Mouse (Mus musculus): ENCODE measurements around the gene Nudcd2. TPM values are rescaled to one million over a fixed set of nuclear protein-coding genes. Genes with fewer than 3 reads are reported as not detected.
A peak's percentile ranks its signal among the peaks of the same experiment; 100 is the strongest.

The Nudcd2 gene
- 184 and 196 TPM in 2 replicates for polyA plus RNA-seq (2014; fragmentation: Nextera tagmentation; extraction: Ambion mirVana)

DNA sequence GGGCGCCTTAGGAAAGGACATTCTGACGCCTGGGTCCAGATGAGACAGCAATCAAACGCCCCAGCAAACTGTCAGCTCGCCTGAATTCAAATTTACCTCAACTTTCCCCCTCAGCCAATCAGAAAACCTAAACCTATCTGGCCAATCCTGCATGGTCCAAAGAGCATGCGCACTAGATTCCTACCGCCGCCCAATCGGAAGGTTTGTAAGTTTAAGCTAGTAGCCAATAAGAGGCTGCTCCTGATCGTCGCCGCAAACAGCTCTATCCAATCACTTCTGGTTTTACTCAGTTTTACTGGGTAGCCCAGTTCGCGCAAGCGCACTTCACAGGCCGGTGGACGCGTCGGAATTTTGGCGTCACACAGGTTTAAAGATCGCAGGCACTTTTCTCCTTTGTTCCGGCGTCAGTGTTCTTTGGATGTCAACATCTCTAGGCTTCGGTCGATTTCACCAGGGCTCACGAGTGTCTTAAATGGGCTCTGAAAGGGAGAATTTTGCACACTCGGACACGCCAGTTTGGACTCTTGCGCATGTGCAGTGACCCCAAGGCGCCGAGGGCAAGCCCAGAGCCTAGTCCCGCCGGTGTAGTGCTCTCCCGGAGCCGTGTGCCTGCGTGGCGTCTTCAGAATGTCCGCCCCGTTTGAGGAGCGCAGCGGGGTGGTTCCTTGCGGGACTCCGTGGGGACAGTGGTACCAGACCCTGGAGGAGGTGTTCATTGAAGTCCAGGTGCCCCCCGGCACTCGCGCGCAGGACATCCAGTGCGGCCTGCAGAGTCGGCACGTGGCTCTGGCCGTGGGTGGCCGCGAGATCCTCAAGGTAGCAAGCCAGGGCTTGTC, at the start of gene Nudcd2, which contains the start of gene Hmmr:
Gene Nudcd2 (plus strand): TSS at position 329 of the 836 bp plus-strand sequence.
Gene Hmmr (minus strand): TSS at position 84 of the 836 bp plus-strand sequence.
- Histone ChIP-seq H3K9ac (ENCODE audit: low read depth, low read length) (peak within 1 kb of the TSS; percentile 93), H3K27me3 (ENCODE audit: control insufficient read depth, insufficient read depth, low read length) (no peaks in the 10 kb centered on the region), H3K4me3 (ENCODE audit: low read depth, low read length) (peak within 1 kb of the TSS; percentile 86), H3K4me1 (replicated peaks; ENCODE audit: control insufficient read depth, insufficient read depth, low read length) (no peaks in the 10 kb centered on the region), H3K36me3 (ENCODE audit: control insufficient read depth, insufficient read depth, low read length) (no peaks in the 10 kb centered on the region), H3K27ac (ENCODE audit: low read depth, low read length) (peak within 1 kb of the TSS; percentile 43), H3K4me2 (replicated peaks; ENCODE audit: low read depth, low read length) (peak within 1 kb of the TSS; percentile 72), H3K9me3 (ENCODE audit: control insufficient read depth, low read length) (no peaks in the 10 kb centered on the region)
- DNase-seq (ENCODE audit: low spot score) (peak; percentile 96), ATAC-seq (ENCODE audit: low FRiP score) (peak; percentile 99)
- under 1% methylated on average over 48 of the region's 52 CpGs for WGBS

DNA sequence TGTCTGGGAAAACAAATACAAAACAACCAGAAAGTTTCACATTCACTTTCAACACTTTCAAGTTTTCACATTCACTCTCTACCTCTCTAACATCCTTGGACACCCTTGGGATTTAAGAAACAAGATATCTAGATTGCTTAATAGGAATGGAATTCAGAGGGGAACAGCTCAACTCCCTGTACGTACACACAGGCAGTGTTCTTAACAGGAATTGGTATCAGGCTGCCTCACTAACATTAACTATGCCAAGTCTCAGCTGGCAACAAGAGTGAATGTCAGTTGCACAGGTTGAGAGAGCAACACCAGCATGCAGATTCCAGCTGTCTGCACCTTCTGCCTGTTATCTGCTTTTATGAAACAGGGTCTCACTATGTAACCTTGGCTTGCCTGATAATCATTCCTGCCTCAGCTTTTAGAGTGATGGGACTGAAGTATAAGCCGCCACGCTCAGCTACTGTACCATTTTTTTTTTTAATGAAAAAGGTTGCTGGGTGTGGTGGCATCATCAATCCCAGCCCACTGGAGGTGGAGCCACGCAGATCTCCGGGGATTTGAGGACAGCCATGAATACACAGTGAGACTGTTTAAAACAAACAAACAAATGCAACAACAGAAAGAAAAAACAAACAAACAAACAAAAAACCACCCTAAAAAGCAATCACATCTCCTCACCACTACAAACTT, 42.9 kb upstream of the Nudcd2 start:
- H3K4me2 ChIP-seq (replicated peaks; ENCODE audit: low read depth, low read length): no peak overlapping the region
- H3K4me1 ChIP-seq (replicated peaks; ENCODE audit: control insufficient read depth, insufficient read depth, low read length): peaks cover 4% of the 10 kb centered on the region; the same call in 1 of the 2 replicates
- ATAC-seq (ENCODE audit: low FRiP score): no peak
- H3K27me3 ChIP-seq (ENCODE audit: control insufficient read depth, insufficient read depth, low read length): no peaks in the 10 kb centered on the region
- no peak for DNase-seq (ENCODE audit: low spot score)
- no peaks in the 10 kb centered on the region for H3K9me3 ChIP-seq (ENCODE audit: control insufficient read depth, low read length)
- 84% methylated on average over 5 of the region's 5 CpGs for whole genome bisulfite sequencing
- no peak overlapping the region for H3K27ac ChIP-seq (ENCODE audit: low read depth, low read length)
- H3K9ac ChIP-seq (ENCODE audit: low read depth, low read length): no peak overlapping the region
- H3K4me3 ChIP-seq (ENCODE audit: low read depth, low read length): no peak overlapping the region
- no peaks in the 10 kb centered on the region for H3K36me3 ChIP-seq (ENCODE audit: control insufficient read depth, insufficient read depth, low read length)

GRCm38 (mm10) chr11:40692101-40692509, 41.4 kb upstream of the Nudcd2 start:
- peak overlapping the region; percentile 80 for H3K9ac ChIP-seq (ENCODE audit: low read depth, low read length)
- H3K4me3 ChIP-seq (ENCODE audit: low read depth, low read length): peak overlapping the region; percentile 89
- no peaks in the 10 kb centered on the region for H3K27me3 ChIP-seq (ENCODE audit: control insufficient read depth, insufficient read depth, low read length)
- WGBS: under 1% methylated on average over 26 of the region's 28 CpGs
- H3K36me3 ChIP-seq (ENCODE audit: control insufficient read depth, insufficient read depth, low read length): no peaks in the 10 kb centered on the region
- H3K27ac ChIP-seq (ENCODE audit: low read depth, low read length): peak overlapping the region; percentile 47
- peak; percentile 73 for ATAC-seq (ENCODE audit: low FRiP score)
- H3K9me3 ChIP-seq (ENCODE audit: control insufficient read depth, low read length): no peaks in the 10 kb centered on the region
- peaks cover 4% of the 10 kb centered on the region; the same call in 1 of the 2 replicates for H3K4me1 ChIP-seq (replicated peaks; ENCODE audit: control insufficient read depth, insufficient read depth, low read length)
- DNase-seq (ENCODE audit: low spot score): no peak
- H3K4me2 ChIP-seq (replicated peaks; ENCODE audit: low read depth, low read length): peak overlapping the region; percentile 83

DNA sequence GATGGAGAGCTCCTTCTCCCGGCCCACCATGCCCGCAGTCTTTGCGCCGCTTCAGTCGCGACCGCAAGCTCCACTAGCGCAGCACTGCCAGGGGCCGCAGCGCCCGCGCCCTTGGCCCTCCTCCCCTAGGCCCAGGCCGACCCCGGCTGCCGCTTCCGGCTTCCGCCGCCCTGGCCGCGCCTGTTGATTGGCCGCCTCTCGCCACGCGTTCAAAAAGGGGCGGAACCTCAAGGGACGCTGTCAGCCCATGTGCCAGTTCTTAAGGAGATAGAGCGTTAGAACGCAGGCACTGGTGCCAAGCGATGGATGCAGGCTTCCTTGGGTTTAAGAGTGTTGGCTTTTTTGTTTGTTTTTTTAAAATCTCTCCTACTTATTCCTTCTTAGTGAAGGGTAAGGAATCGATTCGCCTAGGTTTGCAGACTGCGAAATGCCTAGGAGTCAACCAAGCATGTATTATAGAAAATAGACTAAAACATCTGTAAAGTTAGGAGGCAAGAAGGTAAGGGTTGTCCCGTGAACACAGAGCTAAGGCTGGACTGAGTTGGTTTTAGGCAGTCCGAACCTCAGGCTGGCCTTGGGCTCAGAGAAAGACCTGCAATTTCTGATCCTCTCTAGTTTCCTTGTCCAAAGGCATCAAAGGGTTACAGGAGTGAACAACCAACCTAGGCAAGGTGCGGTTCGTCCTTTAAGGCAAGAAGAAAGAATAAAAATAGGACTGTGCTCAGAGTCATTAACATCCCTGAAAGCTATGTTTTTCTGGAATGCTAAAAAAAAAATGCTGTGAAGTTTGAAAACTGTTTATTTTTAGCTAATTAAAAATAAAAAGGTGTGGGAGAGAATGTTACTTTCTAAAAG, 40.7 kb upstream of the Nudcd2 start:
- H3K27me3 ChIP-seq (ENCODE audit: control insufficient read depth, insufficient read depth, low read length): no peaks in the 10 kb centered on the region
- under 1% methylated on average over 31 of the region's 36 CpGs for WGBS
- peak overlapping the region; percentile 83 for H3K4me2 ChIP-seq (replicated peaks; ENCODE audit: low read depth, low read length)
- peak overlapping the region; percentile 80 for H3K9ac ChIP-seq (ENCODE audit: low read depth, low read length)
- H3K9me3 ChIP-seq (ENCODE audit: control insufficient read depth, low read length): no peaks in the 10 kb centered on the region
- DNase-seq (ENCODE audit: low spot score) (peak; percentile 94), ATAC-seq (ENCODE audit: low FRiP score) (peak; percentile 96)
- peak overlapping the region; percentile 89 for H3K4me3 ChIP-seq (ENCODE audit: low read depth, low read length)
- H3K27ac ChIP-seq (ENCODE audit: low read depth, low read length): peak overlapping the region; percentile 47
- peaks cover 4% of the 10 kb centered on the region; the same call in 1 of the 2 replicates for H3K4me1 ChIP-seq (replicated peaks; ENCODE audit: control insufficient read depth, insufficient read depth, low read length)
- no peaks in the 10 kb centered on the region for H3K36me3 ChIP-seq (ENCODE audit: control insufficient read depth, insufficient read depth, low read length)

- Histone ChIP-seq H3K4me1 (replicated peaks; ENCODE audit: control insufficient read depth, insufficient read depth, low read length) (peaks cover 4% of the 10 kb centered on the region; the same call in 1 of the 2 replicates), H3K9ac (ENCODE audit: low read depth, low read length) (peak overlapping the region; percentile 48), H3K4me2 (replicated peaks; ENCODE audit: low read depth, low read length) (peak overlapping the region; percentile 61), H3K9me3 (ENCODE audit: control insufficient read depth, low read length) (no peaks in the 10 kb centered on the region), H3K36me3 (ENCODE audit: control insufficient read depth, insufficient read depth, low read length) (no peaks in the 10 kb centered on the region), H3K4me3 (ENCODE audit: low read depth, low read length) (peak overlapping the region; percentile 89), H3K27me3 (ENCODE audit: control insufficient read depth, insufficient read depth, low read length) (no peaks in the 10 kb centered on the region), H3K27ac (ENCODE audit: low read depth, low read length) (0 out of 2 replicates have a peak overlapping the region, but pooled peaks have one; percentile 12)
- peak; percentile 58 for DNase-seq (ENCODE audit: low spot score)
- no peak for ATAC-seq (ENCODE audit: low FRiP score)
- 2% methylated on average over 16 of the region's 16 CpGs for whole genome bisulfite sequencing
Observed at GRCm38 (mm10) chr11:40693366-40693951, 40.0 kb upstream of the Nudcd2 start.

DNA sequence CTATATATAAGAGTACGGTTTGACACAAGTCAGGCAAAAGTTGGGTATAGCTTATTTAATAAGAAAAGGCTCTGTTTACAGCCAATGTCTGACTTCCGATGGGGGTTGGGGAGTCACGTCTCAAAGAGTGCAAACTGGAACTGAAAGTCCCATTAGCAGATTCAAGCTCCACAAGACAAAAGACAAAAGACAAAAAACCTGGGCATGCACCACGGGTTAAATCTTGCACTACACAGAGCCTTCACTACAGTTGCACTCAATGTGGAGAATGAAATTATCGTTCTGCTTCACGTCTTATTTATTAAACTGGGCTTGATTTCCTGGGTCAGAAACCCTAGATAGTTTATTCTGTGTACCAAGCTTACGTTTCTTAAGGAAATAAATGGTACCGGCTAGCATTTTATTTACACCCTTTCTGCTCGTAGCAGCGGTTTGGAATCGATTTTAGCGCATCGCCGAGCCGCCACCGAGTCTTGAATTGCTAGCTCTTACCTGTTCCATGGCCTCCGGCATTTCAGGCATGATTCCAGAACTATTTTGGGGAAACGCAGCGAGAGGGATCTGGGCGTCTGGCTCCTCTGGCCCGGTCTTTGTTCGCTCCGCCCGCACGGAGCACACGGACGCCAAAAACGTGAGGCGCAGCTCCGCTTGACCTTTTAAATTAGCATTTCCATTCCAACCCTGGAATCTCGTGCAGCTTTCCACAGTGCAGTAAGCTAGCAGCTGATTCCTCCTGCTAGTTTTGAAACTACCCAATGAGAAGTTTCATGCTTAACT, 39.0 kb upstream of the Nudcd2 start:
- peak; percentile 80 for DNase-seq (ENCODE audit: low spot score)
- no peaks in the 10 kb centered on the region for H3K27me3 ChIP-seq (ENCODE audit: control insufficient read depth, insufficient read depth, low read length)
- ATAC-seq (ENCODE audit: low FRiP score): peak; percentile 69
- H3K27ac ChIP-seq (ENCODE audit: low read depth, low read length): peak overlapping the region; percentile 87
- peak overlapping the region; percentile 61 for H3K4me2 ChIP-seq (replicated peaks; ENCODE audit: low read depth, low read length)
- under 1% methylated on average over 31 of the region's 31 CpGs for WGBS
- peaks cover 4% of the 10 kb centered on the region; the same call in 1 of the 2 replicates for H3K4me1 ChIP-seq (replicated peaks; ENCODE audit: control insufficient read depth, insufficient read depth, low read length)
- H3K9ac ChIP-seq (ENCODE audit: low read depth, low read length): peak overlapping the region; percentile 79
- H3K4me3 ChIP-seq (ENCODE audit: low read depth, low read length): peak overlapping the region; percentile 89
- H3K36me3 ChIP-seq (ENCODE audit: control insufficient read depth, insufficient read depth, low read length): no peaks in the 10 kb centered on the region
- H3K9me3 ChIP-seq (ENCODE audit: control insufficient read depth, low read length): no peaks in the 10 kb centered on the region

DNA sequence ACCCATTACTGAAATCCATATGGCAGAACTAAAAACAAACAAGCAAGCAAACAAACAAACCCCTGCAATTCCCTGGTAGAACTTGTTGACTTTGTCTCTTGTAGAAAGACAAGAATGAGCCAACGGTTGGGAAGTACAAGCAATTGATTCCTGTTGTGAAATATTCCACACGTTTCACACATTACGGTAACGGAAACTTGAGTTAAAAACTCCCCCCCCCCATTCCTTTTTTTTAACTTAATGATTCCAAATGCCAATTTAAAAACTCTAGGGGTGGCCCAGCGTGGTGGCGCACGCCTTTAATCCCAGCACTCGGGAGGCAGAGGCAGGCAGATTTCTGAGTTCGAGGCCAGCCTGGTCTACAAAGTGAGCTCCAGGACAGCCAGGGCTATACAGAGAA, 38.4 kb upstream of the Nudcd2 start, which contains the start of gene Mat2b:
Gene Mat2b (minus strand): TSS at position 101 of the 400 bp plus-strand sequence.
- Histone ChIP-seq H3K4me2 (replicated peaks; ENCODE audit: low read depth, low read length) (peak within 1 kb of the TSS; percentile 61), H3K4me1 (replicated peaks; ENCODE audit: control insufficient read depth, insufficient read depth, low read length) (peaks cover 4% of the 10 kb centered on the region; the same call in 1 of the 2 replicates), H3K27me3 (ENCODE audit: control insufficient read depth, insufficient read depth, low read length) (no peaks in the 10 kb centered on the region), H3K36me3 (ENCODE audit: control insufficient read depth, insufficient read depth, low read length) (no peaks in the 10 kb centered on the region), H3K9me3 (ENCODE audit: control insufficient read depth, low read length) (no peaks in the 10 kb centered on the region), H3K27ac (ENCODE audit: low read depth, low read length) (peak within 1 kb of the TSS; percentile 87), H3K4me3 (ENCODE audit: low read depth, low read length) (peak within 1 kb of the TSS; percentile 89), H3K9ac (ENCODE audit: low read depth, low read length) (peak within 1 kb of the TSS; percentile 79)
- ATAC-seq (ENCODE audit: low FRiP score) (no peak), DNase-seq (ENCODE audit: low spot score) (no peak)
- 85% methylated on average over 9 of the region's 9 CpGs for WGBS

Measured in hindbrain, embryonic 11.5 days (tissue).